ENCODE assay signal across 26 mouse cellular contexts in genomic region chrX:52668679-52669078, GRCm38 (mm10). TPM values are rescaled to one million over a fixed set of nuclear protein-coding genes. Genes with fewer than 3 reads are reported as not detected.
A peak's percentile ranks its signal among the peaks of the same experiment; 100 is the strongest.
DNase-seq lines count a peak whose midpoint lies in the region; ATAC-seq and TF ChIP-seq lines count a peak whose summit lies in the region.
"Had no signal": no experiment of that assay in that cellular context is flagged by ENCODE, and none has a peak within 500 bp of the region (broad histone marks: within the 10 kb centered on the region; RNA-seq: fewer than 3 reads in every experiment).

No protein-coding gene starts in this region.

- H3K9ac ChIP-seq in heart, embryonic 11.5 days (ENCODE audit: low read depth, low read length) = no peak overlapping the region
- H3K9ac ChIP-seq in hindbrain, postnatal 0 days (replicated peaks; ENCODE audit: low read length) = no peak overlapping the region
- no peak overlapping the region for H3K9ac ChIP-seq in embryonic facial prominence, embryonic 14.5 days (ENCODE audit: low read depth, low read length)
- H3K9ac ChIP-seq: embryonic facial prominence, embryonic 15.5 days; limb, embryonic 15.5 days; liver, embryonic 15.5 days; neural tube, embryonic 15.5 days; stomach, embryonic 15.5 days had no signal

- no peak overlapping the region for H3K4me2 ChIP-seq in heart, embryonic 11.5 days
- H3K4me2 ChIP-seq in hindbrain, postnatal 0 days (ENCODE audit: low read depth, low read length) = no peak overlapping the region
- no peak overlapping the region for H3K4me2 ChIP-seq in embryonic facial prominence, embryonic 14.5 days (ENCODE audit: low read depth, low read length)
- H3K4me2 ChIP-seq: embryonic facial prominence, embryonic 15.5 days; limb, embryonic 15.5 days; liver, embryonic 15.5 days; midbrain, embryonic 11.5 days; neural tube, embryonic 15.5 days; stomach, embryonic 15.5 days had no signal

- no peak for ATAC-seq in heart, embryonic 11.5 days (replicated peaks; ENCODE audit: insufficient number of reproducible peaks, low FRiP score, low TSS enrichment)
- ATAC-seq in hindbrain, postnatal 0 days = no peak
- ATAC-seq in embryonic facial prominence, embryonic 14.5 days (ENCODE audit: low read depth) = peak; percentile 30; the same call in 1 of the 2 replicates
- ATAC-seq: activated CD4-positive, CD25-positive, alpha-beta regulatory T cell, adult 4 months; forebrain, embryonic 14.5 days; hindbrain, embryonic 16.5 days; intestine, embryonic 16.5 days had no signal

- peak; percentile 11 for DNase-seq in adrenal gland, postnatal 10 days
- DNase-seq in adrenal gland, adult (ENCODE audit: inconsistent age in 2 of 2, low spot score in 1 of 2) = no peak
- peak; percentile 5 to 9 for DNase-seq in heart, adult 18-20 months
- peak; percentile 6 for DNase-seq in hindbrain, postnatal 0 days (ENCODE audit: low spot score)
- DNase-seq in hindbrain, embryonic 10.5 days (ENCODE audit: low spot score) = no peak
- DNase-seq in embryonic facial prominence, embryonic 14.5 days (ENCODE audit: low spot score) = peak; percentile 59
- DNase-seq: adrenal gland, postnatal 36 days; cerebellum, adult 11 months; cerebellum, postnatal 25 days; gastrocnemius, adult 2 months; heart, adult 2 months; kidney, adult 9 months; kidney, postnatal 14 days; lung, postnatal 10 days; thymus, postnatal 25 days had no signal

- no peak for TF ChIP-seq CTCF in hindbrain, postnatal 0 days (IDR thresholded peaks at IDR 0.05; ENCODE audit: low read depth)

- H3K9me3 ChIP-seq in heart, embryonic 11.5 days (replicated peaks; ENCODE audit: control insufficient read depth, low read length) = no peaks in the 10 kb centered on the region
- no peaks in the 10 kb centered on the region for H3K9me3 ChIP-seq in hindbrain, postnatal 0 days (ENCODE audit: low read length)
- no peaks in the 10 kb centered on the region for H3K9me3 ChIP-seq in hindbrain, embryonic 10.5 days
- no peaks in the 10 kb centered on the region for H3K9me3 ChIP-seq in embryonic facial prominence, embryonic 14.5 days (ENCODE audit: control insufficient read depth, low read length)
- H3K9me3 ChIP-seq: embryonic facial prominence, embryonic 15.5 days; limb, embryonic 15.5 days; liver, embryonic 15.5 days; neural tube, embryonic 15.5 days; stomach, embryonic 15.5 days had no signal

- H3K27ac ChIP-seq in heart, embryonic 11.5 days (ENCODE audit: low read depth, low read length) = no peak overlapping the region
- no peak overlapping the region for H3K27ac ChIP-seq in hindbrain, postnatal 0 days
- no peak overlapping the region for H3K27ac ChIP-seq in hindbrain, embryonic 10.5 days
- H3K27ac ChIP-seq in embryonic facial prominence, embryonic 14.5 days (replicated peaks; ENCODE audit: low read depth, low read length) = peak overlapping the region; percentile 33; the same call in 1 of the 2 replicates
- H3K27ac ChIP-seq: embryonic facial prominence, embryonic 15.5 days; gastrocnemius, adult 2 months; heart, adult 2 months; limb, embryonic 15.5 days; liver, embryonic 15.5 days; neural tube, embryonic 15.5 days; stomach, embryonic 15.5 days had no signal

- no peaks in the 10 kb centered on the region for H3K4me1 ChIP-seq in heart, embryonic 11.5 days (ENCODE audit: control insufficient read depth, insufficient read depth, low read length)
- no peaks in the 10 kb centered on the region for H3K4me1 ChIP-seq in hindbrain, postnatal 0 days (ENCODE audit: insufficient read depth, low read length)
- H3K4me1 ChIP-seq in hindbrain, embryonic 10.5 days (replicated peaks) = no peaks in the 10 kb centered on the region
- H3K4me1 ChIP-seq in embryonic facial prominence, embryonic 14.5 days (ENCODE audit: control insufficient read depth, insufficient read depth, low read length) = no peaks in the 10 kb centered on the region
- H3K4me1 ChIP-seq: embryonic facial prominence, embryonic 15.5 days; limb, embryonic 15.5 days; liver, embryonic 15.5 days; neural tube, embryonic 15.5 days; stomach, embryonic 15.5 days had no signal

- WGBS in heart, embryonic 11.5 days (ENCODE audit: insufficient replicate concordance) = 39% methylated on average over 5 of the region's 5 CpGs
- 57% methylated on average over 5 of the region's 5 CpGs for WGBS in hindbrain, postnatal 0 days
- WGBS in hindbrain, embryonic 10.5 days = 65% methylated on average over 5 of the region's 5 CpGs
- WGBS in embryonic facial prominence, embryonic 14.5 days = 33% methylated on average over 5 of the region's 5 CpGs

- no peaks in the 10 kb centered on the region for H3K36me3 ChIP-seq in heart, embryonic 11.5 days (ENCODE audit: control insufficient read depth, insufficient read depth, low read length)
- H3K36me3 ChIP-seq in hindbrain, postnatal 0 days (ENCODE audit: insufficient read depth, low read length) = no peaks in the 10 kb centered on the region
- no peaks in the 10 kb centered on the region for H3K36me3 ChIP-seq in hindbrain, embryonic 10.5 days
- H3K36me3 ChIP-seq in embryonic facial prominence, embryonic 14.5 days (ENCODE audit: control insufficient read depth, insufficient read depth, low read length) = no peaks in the 10 kb centered on the region
- H3K36me3 ChIP-seq: embryonic facial prominence, embryonic 15.5 days; limb, embryonic 15.5 days; liver, embryonic 15.5 days; neural tube, embryonic 15.5 days; stomach, embryonic 15.5 days had no signal

- no peak overlapping the region for H3K4me3 ChIP-seq in heart, embryonic 11.5 days (ENCODE audit: low read depth, low read length)
- H3K4me3 ChIP-seq in hindbrain, postnatal 0 days (ENCODE audit: low read length) = no peak overlapping the region
- H3K4me3 ChIP-seq in hindbrain, embryonic 10.5 days = no peak overlapping the region
- H3K4me3 ChIP-seq in embryonic facial prominence, embryonic 14.5 days (ENCODE audit: low read depth, low read length) = no peak overlapping the region
- H3K4me3 ChIP-seq: embryonic facial prominence, embryonic 15.5 days; gastrocnemius, adult 2 months; heart, adult 2 months; limb, embryonic 15.5 days; liver, embryonic 15.5 days; neural tube, embryonic 15.5 days; stomach, embryonic 15.5 days had no signal

- H3K27me3 ChIP-seq in heart, embryonic 11.5 days (ENCODE audit: control insufficient read depth, insufficient read depth, low read length) = no peaks in the 10 kb centered on the region
- no peaks in the 10 kb centered on the region for H3K27me3 ChIP-seq in hindbrain, postnatal 0 days (ENCODE audit: insufficient read depth, low read length)
- no peaks in the 10 kb centered on the region for H3K27me3 ChIP-seq in hindbrain, embryonic 10.5 days (ENCODE audit: insufficient read depth, poor library complexity, severe bottlenecking)
- no peaks in the 10 kb centered on the region for H3K27me3 ChIP-seq in embryonic facial prominence, embryonic 14.5 days (replicated peaks; ENCODE audit: control insufficient read depth, insufficient read depth, low read length)
- H3K27me3 ChIP-seq: embryonic facial prominence, embryonic 15.5 days; limb, embryonic 15.5 days; liver, embryonic 15.5 days; neural tube, embryonic 15.5 days; stomach, embryonic 15.5 days had no signal

RNA-seq across cellular contexts. Expression of gene Gpc3, which starts 54.9 kb away (rescaled TPM):
- 100 to 1,000 TPM in 1 of 2 experiments, 10 to 100 TPM in 1; 96.6 to 113 TPM for total RNA-seq in adrenal gland, postnatal 10 days (2021)
- 10 to 100 TPM; 10.3 to 17.4 TPM for total RNA-seq in heart, adult 18-20 months (2021)
- 600 and 644 TPM in 2 replicates for polyA plus RNA-seq in heart, embryonic 11.5 days (2014; fragmentation: Nextera tagmentation; extraction: Ambion mirVana)
- 15.6 and 33.3 TPM in 2 replicates for total RNA-seq in hindbrain, postnatal 0 days (2014; rRNA removed)
- polyA plus RNA-seq in hindbrain, postnatal 0 days (2015; fragmentation: Nextera tagmentation; extraction: Ambion mirVana) = 82.4 and 86.1 TPM in 2 replicates
- polyA plus RNA-seq in hindbrain, embryonic 10.5 days (2016; fragmentation: Nextera tagmentation; extraction: Ambion mirVana) = 271 and 295 TPM in 2 replicates
- polyA plus RNA-seq in embryonic facial prominence, embryonic 14.5 days (2014; fragmentation: Nextera tagmentation; extraction: Ambion mirVana) = 694 and 855 TPM in 2 replicates
- polyA plus RNA-seq: activated CD4-positive, CD25-positive, alpha-beta regulatory T cell, adult 4 months had no signal

Comparison
In these comparisons a context has a peak if more than half of its experiments do, and no peak if none do; other contexts are left out.
1. DNase-seq: peak in adrenal gland, postnatal 10 days (single experiment), heart, adult 18-20 months (2 of 2), hindbrain, postnatal 0 days (single experiment) and embryonic facial prominence, embryonic 14.5 days (single experiment); none in adrenal gland, adult (0 of 2) and hindbrain, embryonic 10.5 days (single experiment).